Mouse (Mus musculus) bone marrow macrophage, adult 2 months (primary cell): ENCODE measurements around the gene 1110017D15Rik.

Source experiments
- CTCF ChIP-seq: IDR thresholded peaks from 2 replicates; pipeline ENCODE4 v1.5.1; 2012; ENCODE audit warnings: low read depth, mild to moderate bottlenecking, low read length, moderate library complexity
- POLR2A ChIP-seq: IDR thresholded peaks from 2 replicates; pipeline ENCODE4 v1.6.1; 2012; ENCODE audit warnings: mild to moderate bottlenecking, low read depth, low read length, borderline replicate concordance

DNA sequence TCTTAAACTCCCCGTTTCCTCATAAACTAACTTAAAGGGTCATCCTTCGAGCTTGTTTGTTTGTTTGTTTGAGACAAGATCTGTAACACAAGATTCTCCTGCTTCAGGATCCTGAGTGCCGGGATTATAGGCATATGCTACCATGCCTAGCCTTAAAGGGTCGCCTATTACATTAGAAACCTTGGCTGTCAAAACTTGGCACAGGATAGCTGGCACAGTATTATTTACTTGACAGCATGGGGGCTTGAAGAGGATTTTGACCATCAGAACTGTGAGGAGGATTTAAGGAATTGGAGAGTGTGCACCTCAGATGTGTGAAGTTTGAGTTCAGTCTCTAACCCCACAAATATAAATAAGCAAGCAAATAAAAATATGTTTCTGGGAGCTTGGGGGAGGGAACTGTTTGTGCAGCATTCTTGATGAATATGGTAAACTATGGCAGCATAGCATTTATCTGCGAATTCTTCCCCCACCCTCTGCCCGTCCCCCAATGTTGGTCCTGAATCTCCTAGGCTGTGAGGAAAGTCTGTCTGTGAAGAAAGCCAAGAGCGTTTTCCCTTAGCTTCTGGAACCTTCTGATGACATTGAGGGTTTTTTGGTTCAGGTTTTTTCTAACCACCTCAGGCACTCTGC is 47.0 kb downstream of the 1110017D15Rik start:
- TF ChIP-seq POLR2A = no peak
- TF ChIP-seq CTCF = no peak
